Mouse (Mus musculus) kidney, embryonic 15.5 days (tissue): ENCODE data around the gene Fndc8. TPM values are rescaled to one million over a fixed set of nuclear protein-coding genes. Genes with fewer than 3 reads are reported as not detected.
"Not testable (repeated sequence)": the region's sequence is repeated elsewhere in the genome, so short reads cannot be mapped to it uniquely, and the experiment has no call there.

Source experiments
- ATAC-seq: fragments of 200-750 bp; cut with Nextera tagmentation; replicated peaks from 2 replicates; pipeline ENCODE4 v1.8.0; 2017; ENCODE audit warnings: moderate TSS enrichment; ENCODE audit not compliant: low FRiP score
- H3K27ac ChIP-seq: fragments of 300-500 bp; sonication (generic); 2 replicates; pipeline ENCODE4 v1.5.1; 2015; ENCODE audit warnings: mild to moderate bottlenecking, inconsistent platforms
- H3K27me3 ChIP-seq: fragments of 300-500 bp; sonication (generic); 2 replicates; pipeline ENCODE4 v1.6.1; 2015; ENCODE audit warnings: inconsistent platforms
- H3K36me3 ChIP-seq: fragments of 300-500 bp; sonication (generic); 2 replicates; pipeline ENCODE4 v1.6.1; 2015; ENCODE audit warnings: inconsistent platforms
- H3K4me1 ChIP-seq: fragments of 300-500 bp; sonication (generic); 2 replicates; pipeline ENCODE4 v1.6.1; 2015; ENCODE audit warnings: inconsistent platforms
- H3K4me2 ChIP-seq: fragments of 300-500 bp; sonication (generic); 2 replicates; pipeline ENCODE4 v1.6.1; 2015; ENCODE audit warnings: moderate library complexity, mild to moderate bottlenecking, inconsistent platforms
- H3K4me3 ChIP-seq: fragments of 300-500 bp; sonication (generic); replicated peaks from 2 replicates; pipeline ENCODE4 v1.5.1; 2015; ENCODE audit warnings: mild to moderate bottlenecking, inconsistent platforms
- H3K9ac ChIP-seq: fragments of 300-500 bp; sonication (generic); 2 replicates; pipeline ENCODE4 v1.6.1; 2015; ENCODE audit warnings: mild to moderate bottlenecking, inconsistent platforms
- H3K9me3 ChIP-seq: fragments of 300-500 bp; sonication (generic); replicated peaks from 2 replicates; pipeline ENCODE4 v1.6.1; 2016; ENCODE audit warnings: inconsistent platforms
- WGBS: fragments of 180-500 bp; shearing (Covaris S2); methylation state at CpG from one replicate; pipeline ENCODE4 v1.1.7; 2015; ENCODE audit warnings: mixed read lengths; 5-methylcytosine and 5-hydroxymethylcytosine counted together
- polyA plus RNA-seq: library from polyadenylated mRNA; unstranded; fragments of >200 nt; fragmentation: Nextera tagmentation; extraction: Ambion mirVana; gene quantifications from 2 replicates; pipeline ENCODE4 v1.2.1, GENCODE M21; 2015

The Fndc8 gene
- polyA plus RNA-seq, 1 experiment from 2014 or later, result 0.18 TPM

- not testable (repeated sequence) for H3K36me3 ChIP-seq, H3K4me3 ChIP-seq
Observed at GRCm38 (mm10) chr11:82923910-82924309, 32.0 kb downstream of the Fndc8 start.

DNA sequence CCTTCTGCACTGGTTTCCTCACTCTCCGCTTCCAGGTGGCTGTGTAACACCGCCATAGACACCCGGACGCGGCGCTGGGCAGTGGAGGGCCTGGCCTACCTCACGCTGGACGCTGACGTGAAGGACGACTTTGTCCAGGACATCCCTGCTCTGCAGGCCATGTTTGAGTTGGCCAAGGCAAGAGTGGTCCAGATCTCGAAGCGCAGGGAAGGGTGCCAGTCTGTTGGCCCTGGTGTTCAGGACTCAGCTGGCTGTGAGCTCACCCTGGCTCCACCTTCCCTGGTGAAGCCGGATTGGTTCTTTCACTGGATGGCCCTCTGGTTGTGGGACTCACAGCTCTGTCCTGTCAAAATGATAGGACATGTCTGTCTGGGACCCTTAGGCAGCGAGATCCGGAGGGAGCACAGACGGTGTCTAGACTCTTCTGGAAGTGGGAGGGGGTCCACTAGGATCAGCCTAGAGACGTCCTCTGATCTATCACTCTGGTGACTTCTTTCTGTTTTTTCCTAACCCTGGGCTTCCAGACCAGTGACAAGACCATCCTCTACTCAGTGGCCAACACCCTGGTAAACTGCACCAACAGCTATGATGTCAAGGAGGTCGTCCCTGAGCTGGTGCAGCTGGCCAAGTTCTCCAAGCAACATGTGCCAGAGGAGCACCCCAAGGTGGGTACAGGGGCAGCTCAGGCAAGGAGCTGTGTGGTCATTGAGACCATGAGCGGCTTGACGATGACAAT is 37.1 kb downstream of the Fndc8 start:
- Histone ChIP-seq H3K4me1 (peaks cover 27% of the 10 kb centered on the region), H3K27ac (no peak overlapping the region), H3K27me3 (peaks cover 58% of the 10 kb centered on the region), H3K9me3 (no peaks in the 10 kb centered on the region), H3K9ac (no peak overlapping the region), H3K36me3 (no peaks in the 10 kb centered on the region), H3K4me2 (no peak overlapping the region), H3K4me3 (no peak overlapping the region)
- no peak for ATAC-seq
- WGBS, result 28% methylated on average over 20 of the region's 20 CpGs

More at GRCm38 (mm10) chr11:82923910-82924309, 32.0 kb downstream of the Fndc8 start:
- not testable (repeated sequence) for H3K4me2 ChIP-seq, H3K27ac ChIP-seq, H3K4me1 ChIP-seq, H3K9me3 ChIP-seq, ATAC-seq, H3K9ac ChIP-seq
- whole genome bisulfite sequencing, result 81% methylated on average over 6 of the region's 6 CpGs
- peaks cover 60% of the 10 kb centered on the region for H3K27me3 ChIP-seq

DNA sequence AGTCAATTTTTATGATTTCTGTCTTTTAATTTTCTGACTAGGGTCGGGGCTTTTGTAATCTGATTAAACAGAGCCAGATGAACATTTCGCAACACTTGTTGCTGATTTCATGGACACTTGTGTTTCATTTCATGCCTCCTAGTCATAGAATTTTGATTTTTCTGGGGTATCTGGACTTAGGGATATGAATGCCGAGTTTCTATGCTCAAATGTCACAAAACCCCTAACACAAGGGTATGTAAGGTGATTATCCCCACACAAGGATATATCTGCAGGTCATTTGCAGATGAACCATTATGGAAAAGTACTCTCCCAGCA is 37.7 kb downstream of the Fndc8 start:
- peaks cover 27% of the 10 kb centered on the region for H3K4me1 ChIP-seq
- ATAC-seq, result no peak
- H3K4me3 ChIP-seq, result no peak overlapping the region
- 51% methylated on average over 3 of the region's 3 CpGs for WGBS
- no peak overlapping the region for H3K27ac ChIP-seq
- no peak overlapping the region for H3K4me2 ChIP-seq
- peaks cover 63% of the 10 kb centered on the region for H3K27me3 ChIP-seq
- H3K9me3 ChIP-seq, result no peaks in the 10 kb centered on the region
- no peak overlapping the region for H3K9ac ChIP-seq
- H3K36me3 ChIP-seq, result no peaks in the 10 kb centered on the region

DNA sequence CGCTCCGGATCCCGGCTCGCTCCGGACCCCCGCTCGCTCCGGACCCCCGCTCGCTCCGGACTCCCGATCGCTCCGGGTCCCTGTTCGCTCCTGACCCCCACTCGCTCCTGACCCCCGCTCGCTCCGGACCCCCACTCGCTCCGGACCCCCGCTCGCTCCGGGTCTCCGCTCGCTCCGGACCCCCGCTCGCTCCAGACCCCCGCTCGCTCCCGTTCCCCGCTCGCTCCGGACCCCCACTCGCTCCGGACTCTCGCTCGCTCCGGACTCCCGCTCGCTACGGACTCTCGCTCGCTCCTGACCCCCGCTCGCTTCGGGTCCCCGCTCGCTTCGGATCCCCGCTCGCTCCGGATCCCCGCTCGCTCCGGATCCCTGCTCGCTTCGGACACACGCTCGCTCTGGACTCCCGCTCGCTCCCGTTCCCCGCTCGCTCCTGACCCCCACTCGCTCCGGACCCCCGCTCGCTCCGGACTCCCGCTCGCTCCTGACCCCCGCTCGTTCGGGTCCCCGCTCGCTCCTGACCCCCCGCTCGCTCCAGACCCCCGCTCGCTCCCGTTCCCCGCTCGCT is 38.5 kb downstream of the Fndc8 start:
- peaks cover 63% of the 10 kb centered on the region for H3K27me3 ChIP-seq
- H3K4me1 ChIP-seq, result peaks cover 27% of the 10 kb centered on the region
- not testable (repeated sequence) for ATAC-seq, H3K9ac ChIP-seq, H3K27ac ChIP-seq, H3K9me3 ChIP-seq, H3K36me3 ChIP-seq
- peak overlapping the region; percentile 54 for H3K4me3 ChIP-seq
- H3K4me2 ChIP-seq, result peak overlapping the region; percentile 94
- 2% methylated on average over 82 of the region's 85 CpGs for WGBS

DNA sequence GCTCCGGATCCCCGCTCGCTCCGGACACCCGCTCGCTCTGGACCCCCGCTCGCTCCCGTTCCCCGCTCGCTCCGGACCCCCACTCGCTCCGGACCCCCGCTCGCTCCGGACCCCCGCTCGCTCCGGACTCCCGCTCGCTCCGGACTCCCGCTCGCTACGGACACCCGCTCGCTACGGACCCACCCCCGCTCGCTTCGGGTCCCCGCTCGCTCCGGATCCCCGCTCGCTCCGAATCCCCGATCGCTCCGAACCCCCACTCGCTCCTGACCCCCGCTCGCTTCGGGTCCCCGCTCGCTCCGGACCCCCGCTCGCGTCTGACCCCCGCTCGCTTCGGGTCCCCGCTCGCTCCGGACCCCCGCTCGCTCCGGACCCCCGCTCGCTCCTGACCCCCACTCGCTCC is 39.2 kb downstream of the Fndc8 start:
- H3K36me3 ChIP-seq, ATAC-seq, H3K27ac ChIP-seq, H3K9me3 ChIP-seq: not testable (repeated sequence)
- peaks cover 27% of the 10 kb centered on the region for H3K4me1 ChIP-seq
- H3K4me2 ChIP-seq, result peak overlapping the region; percentile 94
- 1% methylated on average over 54 of the region's 63 CpGs for WGBS
- peaks cover 63% of the 10 kb centered on the region for H3K27me3 ChIP-seq
- peak overlapping the region; percentile 54 for H3K4me3 ChIP-seq
- H3K9ac ChIP-seq, result peak overlapping the region; percentile 41

DNA sequence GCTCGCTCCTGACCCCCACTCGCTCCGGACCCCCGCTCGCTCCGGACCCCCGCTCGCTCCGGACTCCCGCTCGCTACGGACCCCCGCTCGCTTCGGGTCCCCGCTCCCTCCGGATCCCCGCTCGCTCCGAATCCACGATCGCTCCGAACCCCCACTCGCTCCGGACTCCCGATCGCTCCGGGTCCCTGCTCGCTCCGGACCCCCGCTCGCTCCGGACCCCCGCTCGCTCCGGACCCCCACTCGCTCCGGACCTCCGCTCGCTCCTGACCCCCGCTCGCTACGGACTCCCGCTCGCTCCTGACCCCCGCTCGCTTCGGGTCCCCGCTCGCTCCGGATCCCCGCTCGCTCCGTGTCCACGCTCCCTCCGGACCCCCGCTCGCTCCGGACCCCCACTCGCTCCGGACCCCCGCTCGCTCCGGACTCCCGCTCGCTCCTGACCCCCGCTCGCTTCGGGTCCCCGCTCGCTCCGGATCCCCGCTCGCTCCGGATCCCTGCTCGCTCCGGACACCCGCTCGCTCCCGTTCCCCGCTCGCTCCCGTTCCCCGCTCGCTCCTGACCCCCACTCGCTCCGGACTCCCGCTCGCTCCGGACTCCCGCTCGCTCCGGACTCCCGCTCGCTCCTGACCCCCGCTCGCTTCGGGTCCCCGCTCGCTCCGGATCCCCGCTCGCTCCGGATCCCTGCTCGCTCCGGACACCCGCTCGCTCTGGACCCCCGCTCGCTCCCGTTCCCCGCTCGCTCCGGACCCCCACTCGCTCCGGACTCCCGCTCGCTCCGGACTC is 39.9 kb downstream of the Fndc8 start:
- H3K9me3 ChIP-seq, H3K36me3 ChIP-seq, H3K27ac ChIP-seq, ATAC-seq: not testable (repeated sequence)
- peak overlapping the region; percentile 54 for H3K4me3 ChIP-seq
- peaks cover 27% of the 10 kb centered on the region for H3K4me1 ChIP-seq
- peak overlapping the region; percentile 94 for H3K4me2 ChIP-seq
- peak overlapping the region; percentile 41 for H3K9ac ChIP-seq
- WGBS, result under 1% methylated on average over 117 of the region's 119 CpGs
- peaks cover 63% of the 10 kb centered on the region for H3K27me3 ChIP-seq

GRCm38 (mm10) chr11:82933186-82933585 is 41.3 kb downstream of the Fndc8 start:
- under 1% methylated on average over 29 of the region's 29 CpGs for WGBS
- Histone ChIP-seq H3K9ac (peak overlapping the region; percentile 35; the same call in 1 of the 2 replicates), H3K4me3 (peak overlapping the region; percentile 54), H3K9me3 (no peaks in the 10 kb centered on the region), H3K27ac (no peak overlapping the region), H3K36me3 (no peaks in the 10 kb centered on the region), H3K4me2 (peak overlapping the region; percentile 94), H3K4me1 (peaks cover 27% of the 10 kb centered on the region), H3K27me3 (peaks cover 69% of the 10 kb centered on the region)
- ATAC-seq, result no peak

DNA sequence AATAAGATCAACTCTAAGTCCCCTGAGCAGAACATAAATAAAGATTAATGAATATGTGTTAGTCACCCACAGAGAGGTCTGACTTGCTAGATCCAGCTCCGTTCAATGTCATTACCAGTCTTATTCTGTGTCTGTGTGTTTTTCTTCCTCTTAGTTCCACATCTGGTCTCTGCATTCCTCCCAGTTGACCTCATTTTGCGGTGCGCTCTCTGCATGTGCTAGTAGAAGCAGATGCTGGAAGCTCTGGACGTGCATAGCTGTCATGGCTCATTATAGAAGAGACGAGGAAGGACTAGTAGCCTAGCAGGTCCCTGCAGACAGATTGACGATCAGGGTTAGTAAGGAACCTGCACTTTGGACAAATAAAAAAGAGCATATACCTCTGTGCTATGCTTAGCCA is 51.4 kb downstream of the Fndc8 start:
- no peaks in the 10 kb centered on the region for H3K36me3 ChIP-seq
- no peak for ATAC-seq
- 59% methylated on average over 6 of the region's 6 CpGs for WGBS
- no peak overlapping the region for H3K27ac ChIP-seq
- H3K4me2 ChIP-seq, result no peak overlapping the region
- no peaks in the 10 kb centered on the region for H3K9me3 ChIP-seq
- H3K27me3 ChIP-seq, result peaks cover 46% of the 10 kb centered on the region
- no peak overlapping the region for H3K4me3 ChIP-seq
- no peak overlapping the region for H3K9ac ChIP-seq
- H3K4me1 ChIP-seq, result no peaks in the 10 kb centered on the region

GRCm38 (mm10) chr11:82945636-82946035 is 53.7 kb downstream of the Fndc8 start:
- H3K4me1 ChIP-seq, result no peaks in the 10 kb centered on the region; the same call in 1 of the 2 replicates
- H3K4me2 ChIP-seq, result no peak overlapping the region
- ATAC-seq, result no peak
- H3K27ac ChIP-seq, result no peak overlapping the region
- no peaks in the 10 kb centered on the region for H3K36me3 ChIP-seq
- no peak overlapping the region for H3K9ac ChIP-seq
- no peaks in the 10 kb centered on the region for H3K9me3 ChIP-seq
- WGBS, result 76% methylated on average over 2 of the region's 2 CpGs
- H3K4me3 ChIP-seq, result no peak overlapping the region
- H3K27me3 ChIP-seq, result peaks cover 40% of the 10 kb centered on the region

DNA sequence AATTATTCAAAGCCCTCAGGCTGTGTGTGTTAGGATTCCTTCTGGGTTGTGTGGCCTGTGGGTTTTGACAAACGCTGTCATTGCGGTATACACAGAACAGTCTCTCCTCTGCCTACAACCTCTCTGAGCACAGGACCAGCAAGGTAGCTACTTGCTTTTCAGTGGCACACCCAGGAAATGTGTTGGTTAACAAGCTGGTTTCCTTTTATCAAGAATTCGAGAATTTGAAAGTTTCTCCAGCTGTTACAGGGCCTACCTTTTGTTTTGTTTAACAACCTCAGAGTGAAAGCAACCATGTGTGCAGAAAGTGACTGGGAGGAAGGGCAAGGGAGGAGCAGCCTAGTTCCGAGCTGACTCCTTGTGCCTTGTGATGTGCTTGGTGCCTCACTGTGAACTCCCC is 55.5 kb downstream of the Fndc8 start:
- ATAC-seq, result no peak
- 54% methylated on average over 4 of the region's 4 CpGs for WGBS

DNA sequence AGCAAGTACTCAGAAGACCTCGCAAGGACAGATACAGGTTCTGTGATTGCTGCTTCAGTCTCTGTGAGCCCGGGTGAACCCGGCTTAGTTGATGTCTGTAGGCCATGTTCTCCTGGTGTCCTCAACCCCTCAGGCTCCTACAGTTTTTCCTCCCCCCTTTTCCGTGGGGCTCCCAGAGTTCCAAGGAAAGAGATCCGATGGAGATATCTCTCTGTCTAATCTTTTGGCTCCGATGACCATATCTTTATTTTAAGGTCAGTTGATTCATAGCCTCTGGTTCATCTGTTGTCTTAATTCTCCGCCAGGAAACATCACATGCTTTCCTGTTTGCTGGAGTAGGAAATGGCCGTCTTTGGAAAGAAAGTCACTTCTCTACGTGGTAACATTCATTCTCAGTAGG is 57.1 kb downstream of the Fndc8 start:
- Histone ChIP-seq H3K9ac (no peak overlapping the region), H3K27me3 (peaks cover 55% of the 10 kb centered on the region), H3K27ac (no peak overlapping the region), H3K4me2 (no peak overlapping the region), H3K4me1 (peaks cover 10% of the 10 kb centered on the region), H3K4me3 (no peak overlapping the region), H3K36me3 (no peaks in the 10 kb centered on the region), H3K9me3 (no peaks in the 10 kb centered on the region)
- no peak for ATAC-seq
- WGBS, result 70% methylated on average over 9 of the region's 9 CpGs

More for the DNA sequence above, 55.5 kb downstream of the Fndc8 start:
- H3K9ac ChIP-seq, result no peak overlapping the region
- peaks cover 48% of the 10 kb centered on the region for H3K27me3 ChIP-seq
- no peak overlapping the region for H3K4me3 ChIP-seq
- H3K27ac ChIP-seq, result no peak overlapping the region
- peaks cover 10% of the 10 kb centered on the region for H3K4me1 ChIP-seq
- H3K9me3 ChIP-seq, result no peaks in the 10 kb centered on the region
- no peak overlapping the region for H3K4me2 ChIP-seq
- no peaks in the 10 kb centered on the region for H3K36me3 ChIP-seq
